Mouse (Mus musculus) neural tube, embryonic 11.5 days (tissue): ENCODE measurements around the gene Mtrf1. TPM values are rescaled to one million over a fixed set of nuclear protein-coding genes. Genes with fewer than 3 reads are reported as not detected.
"Not testable (repeated sequence)": the region's sequence is repeated elsewhere in the genome, so short reads cannot be mapped to it uniquely, and the experiment has no call there.

Experiments
- ATAC-seq: fragments of 200-750 bp; cut with Nextera tagmentation; 2 replicates; pipeline ENCODE4 v1.8.0; 2017; ENCODE audit warnings: moderate number of reproducible peaks, mild to moderate bottlenecking, moderate TSS enrichment, moderate library complexity; ENCODE audit not compliant: insufficient read depth, low FRiP score, low TSS enrichment
- DNase-seq: peaks from one replicate; pipeline ENCODE4 v3.0.0-alpha.2; 2015; ENCODE audit warnings: low spot score
- H3K27ac ChIP-seq: fragments of 300-500 bp; sonication (generic); 2 replicates; pipeline ENCODE4 v1.5.1; 2014; ENCODE audit warnings: low read depth, mild to moderate bottlenecking, low read length
- H3K27me3 ChIP-seq: fragments of 300-500 bp; sonication (generic); 2 replicates; pipeline ENCODE4 v1.6.1; 2014; ENCODE audit warnings: mild to moderate bottlenecking, low read length, mixed read lengths; ENCODE audit not compliant: control insufficient read depth, insufficient read depth
- H3K36me3 ChIP-seq: fragments of 300-500 bp; sonication (generic); 2 replicates; pipeline ENCODE4 v1.6.1; 2014; ENCODE audit warnings: mild to moderate bottlenecking, low read length, moderate library complexity, mixed read lengths; ENCODE audit not compliant: control insufficient read depth, insufficient read depth
- H3K4me1 ChIP-seq: fragments of 300-500 bp; sonication (generic); 2 replicates; pipeline ENCODE4 v1.6.1; 2014; ENCODE audit warnings: low read length, mixed read lengths; ENCODE audit not compliant: control insufficient read depth, insufficient read depth
- H3K4me2 ChIP-seq: fragments of 300-500 bp; sonication (generic); 2 replicates; pipeline ENCODE4 v1.6.1; 2014; ENCODE audit warnings: low read depth, mild to moderate bottlenecking, moderate library complexity
- H3K4me3 ChIP-seq: fragments of 300-500 bp; sonication (generic); 2 replicates; pipeline ENCODE4 v1.5.1; 2014; ENCODE audit warnings: low read depth, low read length
- H3K9ac ChIP-seq: fragments of 300-500 bp; sonication (generic); 2 replicates; pipeline ENCODE4 v1.6.1; 2014; ENCODE audit warnings: mild to moderate bottlenecking, low read length
- H3K9me3 ChIP-seq: fragments of 300-500 bp; sonication (generic); 2 replicates; pipeline ENCODE4 v1.6.1; 2016; ENCODE audit warnings: low read length; ENCODE audit not compliant: control insufficient read depth
- WGBS: fragments of 180-500 bp; shearing (Covaris S2); extraction: QIAGEN DNeasy Blood & Tissue Kit; methylation state at CpG from one replicate; pipeline ENCODE4 v1.1.7; 2014; 5-methylcytosine and 5-hydroxymethylcytosine counted together
- polyA plus RNA-seq: library from polyadenylated mRNA; unstranded; fragments of >200 nt; fragmentation: Nextera tagmentation; extraction: Ambion mirVana; gene quantifications from 2 replicates; pipeline ENCODE4 v1.2.1, GENCODE M21; 2014

Mtrf1 gene
- polyA plus RNA-seq, 1 experiment from 2014 or later: 11.8 TPM

GRCm38 (mm10) chr14:79394564-79394963 is 3.0 kb upstream of the Mtrf1 start:
- Histone ChIP-seq H3K9ac (no peak overlapping the region), H3K4me2 (no peak overlapping the region), H3K9me3 (no peaks in the 10 kb centered on the region), H3K4me1 (no peaks in the 10 kb centered on the region), H3K4me3 (no peak overlapping the region), H3K36me3 (no peaks in the 10 kb centered on the region), H3K27ac (no peak overlapping the region), H3K27me3 (no peaks in the 10 kb centered on the region)
- ATAC-seq (no peak), DNase-seq (peak; percentile 47)

- Histone ChIP-seq H3K4me1 (no peaks in the 10 kb centered on the region), H3K27ac (no peak overlapping the region)
These were observed 10.1 kb downstream of the Mtrf1 start for GRCm38 (mm10) chr14:79407641-79408040.

GRCm38 (mm10) chr14:79409278-79409830 is 11.8 kb downstream of the Mtrf1 start:
- ATAC-seq (no peak), DNase-seq (no peak)
- no peaks in the 10 kb centered on the region for H3K4me1 ChIP-seq
- WGBS: 90% methylated on average over 6 of the region's 6 CpGs
- H3K4me2 ChIP-seq: no peak overlapping the region
- no peak overlapping the region for H3K4me3 ChIP-seq
- no peaks in the 10 kb centered on the region for H3K27me3 ChIP-seq
- H3K9me3 ChIP-seq: no peaks in the 10 kb centered on the region
- peaks cover 2% of the 10 kb centered on the region; the same call in 1 of the 2 replicates for H3K36me3 ChIP-seq
- no peak overlapping the region for H3K9ac ChIP-seq
- no peak overlapping the region for H3K27ac ChIP-seq

More at GRCm38 (mm10) chr14:79407641-79408040, 10.1 kb downstream of the Mtrf1 start:
- DNase-seq: no peak
- H3K9ac ChIP-seq: no peak overlapping the region
- no peak for ATAC-seq
- H3K9me3 ChIP-seq: no peaks in the 10 kb centered on the region
- H3K27me3 ChIP-seq: no peaks in the 10 kb centered on the region
- no peaks in the 10 kb centered on the region for H3K36me3 ChIP-seq
- H3K4me3 ChIP-seq: no peak overlapping the region
- 74% methylated on average over 2 of the region's 2 CpGs for WGBS
- no peak overlapping the region for H3K4me2 ChIP-seq

- Histone ChIP-seq H3K27ac (no peak overlapping the region), H3K4me1 (no peaks in the 10 kb centered on the region), H3K27me3 (no peaks in the 10 kb centered on the region), H3K9ac (no peak overlapping the region), H3K36me3 (peaks cover 2% of the 10 kb centered on the region; the same call in 1 of the 2 replicates), H3K9me3 (no peaks in the 10 kb centered on the region), H3K4me3 (no peak overlapping the region), H3K4me2 (no peak overlapping the region)
- no peak for DNase-seq
- no peak for ATAC-seq
- 78% methylated on average over 2 of the region's 2 CpGs for WGBS
These were observed 13.1 kb downstream of the Mtrf1 start for GRCm38 (mm10) chr14:79410662-79411061.

GRCm38 (mm10) chr14:79413121-79413520 is 15.5 kb downstream of the Mtrf1 start:
- ATAC-seq: no peak
- H3K9ac ChIP-seq: no peak overlapping the region
- no peaks in the 10 kb centered on the region for H3K4me1 ChIP-seq
- no peaks in the 10 kb centered on the region for H3K27me3 ChIP-seq
- 87% methylated on average over 6 of the region's 6 CpGs for WGBS
- no peaks in the 10 kb centered on the region for H3K9me3 ChIP-seq
- peaks cover 2% of the 10 kb centered on the region; the same call in 1 of the 2 replicates for H3K36me3 ChIP-seq
- H3K27ac ChIP-seq: no peak overlapping the region
- H3K4me2 ChIP-seq: no peak overlapping the region
- no peak overlapping the region for H3K4me3 ChIP-seq
- DNase-seq: no peak

- no peak overlapping the region for H3K27ac ChIP-seq
- H3K4me3 ChIP-seq: no peak overlapping the region
These were observed 22.6 kb downstream of the Mtrf1 start for GRCm38 (mm10) chr14:79420083-79420685.

GRCm38 (mm10) chr14:79425979-79426729 is 28.6 kb downstream of the Mtrf1 start, which contains the start of gene Kbtbd7:
Gene Kbtbd7, plus strand, starts transcription at chr14:79426511.
- Histone ChIP-seq H3K36me3 (no peaks in the 10 kb centered on the region), H3K4me3 (peak within 1 kb of the TSS; percentile 41), H3K4me2 (peak within 1 kb of the TSS; percentile 47), H3K27ac (peak within 1 kb of the TSS; percentile 81), H3K9me3 (no peaks in the 10 kb centered on the region), H3K4me1 (no peaks in the 10 kb centered on the region), H3K27me3 (no peaks in the 10 kb centered on the region), H3K9ac (peak within 1 kb of the TSS; percentile 64)
- under 1% methylated on average over 39 of the region's 44 CpGs for WGBS
- ATAC-seq: peak; percentile 97
- DNase-seq: peak; percentile 95

More at GRCm38 (mm10) chr14:79420083-79420685, 22.6 kb downstream of the Mtrf1 start:
- peak overlapping the region; percentile 25 for H3K4me2 ChIP-seq
- H3K27me3 ChIP-seq: no peaks in the 10 kb centered on the region
- ATAC-seq (peak; percentile 68), DNase-seq (peak; percentile 41)
- H3K4me1 ChIP-seq: peaks cover 6% of the 10 kb centered on the region; the same call in 1 of the 2 replicates
- WGBS: 34% methylated on average over 20 of the region's 20 CpGs
- H3K9me3 ChIP-seq: no peaks in the 10 kb centered on the region
- H3K9ac ChIP-seq: peak overlapping the region; percentile 22; the same call in 1 of the 2 replicates
- no peaks in the 10 kb centered on the region for H3K36me3 ChIP-seq

GRCm38 (mm10) chr14:79426730-79427365 is 29.3 kb downstream of the Mtrf1 start:
- not testable (repeated sequence) for H3K36me3 ChIP-seq, H3K27me3 ChIP-seq, DNase-seq, H3K4me1 ChIP-seq, H3K9me3 ChIP-seq
- WGBS: 73% methylated on average over 5 of the region's 59 CpGs
- peak overlapping the region; percentile 64 for H3K9ac ChIP-seq
- H3K4me3 ChIP-seq: peak overlapping the region; percentile 41
- peak overlapping the region; percentile 47 for H3K4me2 ChIP-seq
- H3K27ac ChIP-seq: peak overlapping the region; percentile 81
- ATAC-seq: peak; percentile 54
